Mouse (Mus musculus): Measurements from ENCODE around the gene Asb6.

The Asb6 gene

DNA sequence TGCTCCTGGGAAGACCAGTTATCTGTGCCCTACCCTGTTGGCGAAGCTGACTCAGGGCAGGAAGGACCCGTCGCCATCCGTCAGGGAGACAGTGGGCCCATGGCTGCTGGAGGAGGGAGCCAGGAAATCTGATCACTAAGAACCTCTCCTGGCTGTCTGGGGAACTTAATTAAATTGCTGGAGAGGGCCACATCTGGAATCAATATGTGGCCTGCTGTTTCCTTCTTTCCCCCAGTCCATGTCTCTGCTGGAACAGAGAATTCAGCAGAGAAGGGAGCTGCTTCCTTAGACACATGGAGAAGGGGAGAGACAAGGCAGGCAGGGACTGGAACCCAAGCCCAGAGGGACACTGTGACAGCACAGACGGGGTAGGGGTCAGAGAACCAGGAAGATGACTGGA is 3.5 kb upstream of the Asb6 start:
- DNase-seq: no peak

GRCm38 (mm10) chr2:30829315-30829714 is 818 bp downstream of the Asb6 start:
- no peak for DNase-seq

- DNase-seq: peak; percentile 93
Measured at GRCm38 (mm10) chr2:30827749-30828475, 2.2 kb downstream of the Asb6 start.

- peak; percentile 46 for DNase-seq
Measured at GRCm38 (mm10) chr2:30826825-30827748, 3.0 kb downstream of the Asb6 start.

GRCm38 (mm10) chr2:30823385-30824153 is 6.6 kb downstream of the Asb6 start:
- DNase-seq: no peak

DNA sequence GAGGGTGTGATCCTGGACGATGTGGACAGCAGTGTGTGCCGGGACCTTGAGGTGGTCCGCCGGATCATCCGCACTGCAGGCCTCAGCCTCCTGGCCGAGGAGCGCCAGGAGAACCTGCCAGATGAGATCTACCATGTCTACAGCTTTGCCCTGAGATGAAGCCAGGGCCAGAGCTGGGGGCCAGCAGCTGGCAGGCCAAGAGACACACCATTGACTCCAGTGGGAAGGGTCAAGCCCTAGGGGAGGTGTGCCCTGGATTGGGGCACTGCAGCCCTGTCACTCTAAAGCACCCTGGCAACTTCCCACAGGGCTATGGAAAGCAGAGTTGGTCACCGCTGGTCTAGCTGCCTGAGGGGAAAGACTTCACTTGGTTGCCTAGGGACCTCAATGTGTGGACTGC is 7.7 kb downstream of the Asb6 start:
- no peak for DNase-seq

- DNase-seq: no peak
Measured at GRCm38 (mm10) chr2:30821073-30821472, 9.1 kb downstream of the Asb6 start.

GRCm38 (mm10) chr2:30819873-30820272 is 10.3 kb downstream of the Asb6 start:
- DNase-seq: no peak

DNA sequence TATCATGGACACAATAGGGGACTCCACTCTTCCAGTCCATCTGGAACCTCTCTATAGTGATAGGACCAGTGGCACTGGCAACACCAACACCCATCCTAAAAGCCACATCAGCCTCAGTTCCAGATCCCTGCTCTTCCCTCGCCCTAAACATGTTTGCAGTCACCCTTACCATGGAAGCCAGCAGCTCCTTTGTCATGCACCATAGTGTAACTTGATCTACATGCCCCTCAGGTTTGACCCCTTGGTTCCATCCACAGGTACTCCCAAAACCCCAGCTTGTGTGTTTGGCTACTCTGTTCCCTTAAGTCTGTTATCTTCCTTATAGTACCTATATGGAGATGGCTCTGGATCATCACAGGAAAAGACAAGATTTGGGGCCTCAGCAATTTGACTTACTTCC is 13.8 kb downstream of the Asb6 start:
- no peak for DNase-seq

DNA sequence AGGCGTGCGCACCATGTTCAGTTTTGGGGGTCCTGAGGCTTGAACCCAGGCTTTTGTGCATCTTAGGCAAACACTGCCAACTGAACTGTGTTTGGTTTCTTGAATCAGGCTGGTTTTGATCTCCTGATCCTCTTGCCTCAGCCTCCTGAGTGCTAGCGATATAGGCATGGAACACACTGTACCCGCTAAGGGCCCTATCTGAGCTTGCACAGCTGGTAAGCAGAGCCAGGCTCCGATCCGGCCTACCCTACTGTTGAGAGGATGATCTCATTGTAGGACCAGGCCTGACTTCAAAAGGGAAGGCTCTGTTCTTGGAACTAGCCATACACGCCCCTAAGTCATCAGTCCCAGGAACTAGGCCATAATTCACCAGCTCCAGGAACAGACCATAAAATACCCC is 19.6 kb downstream of the Asb6 start:
- no peak for DNase-seq

DNA sequence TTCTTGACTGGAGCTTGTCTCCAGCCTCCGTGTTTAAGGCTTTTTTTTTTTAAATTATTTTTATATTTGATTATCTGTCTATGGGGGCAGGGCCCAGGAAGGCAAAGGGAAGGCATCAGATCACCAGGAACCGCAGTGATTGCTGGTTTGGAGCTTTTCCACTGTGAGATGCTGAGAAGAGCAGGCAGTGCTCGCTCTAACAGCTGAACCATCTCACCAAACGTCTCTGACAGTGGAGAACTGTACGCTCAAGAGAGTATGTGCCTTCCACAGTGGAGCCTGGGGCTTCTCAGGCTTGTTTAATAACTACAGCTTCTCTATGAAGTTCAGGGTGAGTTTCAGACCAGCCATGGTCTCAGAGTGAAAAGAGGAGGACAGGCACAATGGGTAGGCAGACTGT is 20.6 kb downstream of the Asb6 start:
- no peak for DNase-seq

- DNase-seq: no peak
Measured at GRCm38 (mm10) chr2:30808296-30808655, 21.9 kb downstream of the Asb6 start.

- DNase-seq: peak; percentile 98
Measured at GRCm38 (mm10) chr2:30807648-30808295, 22.4 kb downstream of the Asb6 start, which contains the start of gene Ntmt1. Ntmt1 (plus strand) TSS chr2:30807826.

GRCm38 (mm10) chr2:30807147-30807647 is 22.9 kb downstream of the Asb6 start:
- no peak for DNase-seq

GRCm38 (mm10) chr2:30805983-30806382 is 24.1 kb downstream of the Asb6 start:
- no peak for DNase-seq

- DNase-seq: no peak
Measured at GRCm38 (mm10) chr2:30803604-30804003, 26.5 kb downstream of the Asb6 start, which contains the start of gene 1700001O22Rik. 1700001O22Rik (minus strand) TSS chr2:30803661.

DNA sequence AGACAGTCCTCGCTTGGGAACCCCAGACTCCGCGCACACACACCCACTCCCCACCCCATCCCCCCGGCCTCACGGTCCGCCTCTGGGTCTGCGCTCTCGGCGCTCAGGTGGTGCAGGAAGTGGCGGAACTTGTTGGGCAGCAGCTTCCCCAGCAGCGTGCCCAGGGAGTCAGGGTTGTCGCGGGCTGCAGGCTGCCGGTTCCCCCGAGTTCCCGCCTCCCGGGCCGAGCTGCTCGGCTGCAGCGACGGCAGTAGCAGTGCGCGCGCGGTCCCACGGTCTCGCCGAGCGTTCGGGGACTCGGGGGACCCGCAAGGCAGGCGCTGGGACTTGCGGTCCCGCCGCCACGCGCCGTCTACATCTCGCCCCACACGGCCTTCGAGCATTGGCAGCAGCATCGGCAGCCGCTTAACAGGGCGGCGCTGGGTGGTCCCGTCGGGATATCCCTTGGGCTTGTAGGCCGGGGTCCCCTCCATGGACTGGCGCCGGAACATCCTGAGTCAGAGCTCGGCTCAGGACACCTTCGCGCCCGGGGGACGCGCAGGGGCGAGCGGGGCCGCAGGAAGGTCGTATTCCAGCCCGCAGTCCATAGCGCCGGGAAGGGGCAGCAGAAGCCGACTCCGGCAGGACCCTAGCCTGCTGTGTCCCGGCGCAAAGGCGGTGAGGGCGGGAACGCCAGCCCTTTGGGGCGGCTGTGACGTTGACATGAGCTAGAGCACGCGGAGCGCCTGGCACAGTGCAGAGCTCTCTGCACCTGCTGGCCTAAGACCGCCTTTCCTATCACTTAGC is 28.9 kb downstream of the Asb6 start:
- peak; percentile 35 for DNase-seq

DNA sequence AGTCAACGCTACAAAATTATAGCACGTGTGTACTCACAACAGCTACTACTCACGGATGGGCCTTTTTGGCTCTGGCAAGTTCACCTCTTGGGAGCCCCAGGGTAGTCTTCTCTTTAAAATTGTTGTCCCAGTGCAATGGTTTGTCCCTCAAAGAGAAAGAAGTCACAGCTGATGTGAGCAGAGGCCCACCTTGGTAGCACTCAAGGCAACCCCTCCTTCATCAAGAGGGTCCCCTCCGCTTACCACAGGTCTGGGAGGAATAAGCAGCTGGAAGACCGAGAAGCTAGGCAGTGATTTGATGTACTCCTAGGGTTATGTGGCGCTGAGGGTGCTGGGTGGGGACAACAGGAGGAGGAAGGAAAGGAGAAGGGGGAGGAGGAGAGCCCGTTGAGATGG is 29.5 kb downstream of the Asb6 start:
- DNase-seq: no peak

GRCm38 (mm10) chr2:30799456-30799855 is 30.7 kb downstream of the Asb6 start:
- DNase-seq: no peak

DNA sequence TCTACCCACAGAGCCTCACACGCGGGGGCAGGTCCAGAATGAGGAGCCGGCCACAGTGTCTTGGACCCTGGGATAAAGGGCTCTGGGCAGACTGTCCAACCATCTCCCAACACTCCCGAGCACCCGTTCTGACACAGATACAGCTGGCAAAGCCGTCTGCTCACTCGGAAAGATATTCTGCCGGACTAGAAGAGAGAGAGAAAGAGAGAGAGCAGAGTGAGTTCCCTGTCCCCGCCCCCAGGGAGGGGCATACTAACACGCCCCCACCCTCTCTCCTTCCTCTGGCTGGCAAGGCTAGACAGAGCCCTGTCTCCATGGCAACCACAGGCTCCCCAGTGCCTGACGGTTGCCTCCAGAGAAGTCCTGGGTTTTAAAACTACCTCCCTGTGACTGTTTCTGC is 33.8 kb downstream of the Asb6 start:
- DNase-seq: peak; percentile 88

GRCm38 (mm10) chr2:30795889-30796275 is 34.3 kb downstream of the Asb6 start:
- no peak for DNase-seq
